ENCODE assay signal across 8 mouse cellular contexts in the genomic region with DNA sequence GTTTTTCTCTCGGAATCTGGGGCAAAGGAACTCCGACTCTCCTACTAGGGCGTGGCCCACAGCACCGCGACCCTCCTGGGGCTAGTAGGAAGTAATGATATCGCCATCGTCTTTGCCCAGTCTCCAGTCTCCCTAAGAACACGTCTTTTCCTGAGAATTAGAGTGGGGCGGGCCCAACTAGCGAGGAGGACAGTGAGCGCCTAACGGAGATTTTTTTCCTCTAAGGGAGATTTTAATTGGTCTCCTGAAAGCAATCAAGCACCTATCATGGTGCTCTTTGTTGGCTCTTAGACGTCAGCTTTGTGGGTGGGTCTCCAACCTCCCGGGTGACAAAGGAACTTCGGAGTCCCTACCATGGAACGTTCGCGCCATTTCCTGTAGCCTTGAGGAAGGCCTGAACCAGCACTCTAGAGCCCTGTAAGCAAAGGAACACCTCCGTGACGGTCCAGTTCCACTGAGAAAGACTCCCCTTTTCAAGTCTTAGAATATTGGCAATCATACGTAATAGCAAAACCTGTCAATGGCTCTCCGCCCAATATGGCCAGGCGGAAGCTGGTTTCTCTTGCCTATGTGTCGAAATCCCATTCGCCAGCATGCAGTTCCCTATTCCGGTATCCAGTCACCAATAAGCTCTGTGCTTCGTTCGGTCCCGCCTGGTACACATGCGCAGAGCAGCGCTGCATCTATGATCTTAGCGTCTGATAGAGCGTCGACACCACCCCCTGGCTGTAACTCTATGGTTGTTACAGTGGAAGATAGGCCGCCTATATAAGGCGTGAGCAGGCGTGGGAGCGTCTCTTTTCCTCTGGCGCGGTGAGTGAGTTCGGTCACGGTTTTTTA. TPM values are rescaled to one million over a fixed set of nuclear protein-coding genes. Genes with fewer than 3 reads are reported as not detected.
DNase-seq lines count a peak whose midpoint lies in the region; ATAC-seq lines count a peak whose summit lies in the region.

A gene (plus strand): TSS at position 751 of the 840 bp plus-strand sequence.

- H3K27me3 ChIP-seq in hindbrain, embryonic 13.5 days: no peaks in the 10 kb centered on the region

- ATAC-seq in hindbrain, embryonic 13.5 days (ENCODE audit: low FRiP score): peak; percentile 95

- H3K36me3 ChIP-seq in hindbrain, embryonic 13.5 days: peaks cover 7% of the 10 kb centered on the region; the same call in 1 of the 2 replicates

- peak; percentile 96 for DNase-seq in NIH3T3 (ENCODE audit: low read depth)
- peak; percentile 91 for DNase-seq in cerebellum, postnatal 14 days
- DNase-seq in frontal cortex, postnatal 14 days (ENCODE audit: low spot score in 2 of 2): peak; percentile 79 to 93
- peak; percentile 65 to 70 for DNase-seq in layer of hippocampus, postnatal 25 days (ENCODE audit: extremely low spot score in 1 of 2, low spot score in 1 of 2)
- peak; percentile 95 for DNase-seq in lung, postnatal 25 days (ENCODE audit: low spot score)
- DNase-seq in retina, embryonic 14.5 days (ENCODE audit: low spot score): peak; percentile 93
- DNase-seq in thymus, postnatal 4 days: peak; percentile 87

- H3K9me3 ChIP-seq in hindbrain, embryonic 13.5 days: no peaks in the 10 kb centered on the region

- peak within 1 kb of the TSS; percentile 84 for H3K9ac ChIP-seq in hindbrain, embryonic 13.5 days

- H3K4me3 ChIP-seq in hindbrain, embryonic 13.5 days: peak within 1 kb of the TSS; percentile 57

- WGBS in hindbrain, embryonic 13.5 days: 17% methylated on average over 42 of the region's 42 CpGs

- H3K4me1 ChIP-seq in hindbrain, embryonic 13.5 days (replicated peaks): peaks cover 10% of the 10 kb centered on the region

- H3K27ac ChIP-seq in hindbrain, embryonic 13.5 days: peak within 1 kb of the TSS; percentile 96

- peak within 1 kb of the TSS; percentile 64 for H3K4me2 ChIP-seq in hindbrain, embryonic 13.5 days

RNA-seq across cellular contexts. Expression of the gene that starts here (rescaled TPM):
- polyA plus RNA-seq in hindbrain, embryonic 13.5 days (2015; fragmentation: Nextera tagmentation; extraction: Ambion mirVana): 532 and 538 TPM in 2 replicates
- 100 to 1,000 TPM; 171 TPM for total RNA-seq in layer of hippocampus, postnatal 25 days (2021)

Comparison
In these comparisons a context has a peak if more than half of its experiments do, and no peak if none do; other contexts are left out.
1. Peak in every context shown above with its lines: DNase-seq, ATAC-seq, H3K4me3 ChIP-seq and H3K27ac ChIP-seq.